Mouse (Mus musculus) CH12.LX (cell line): ENCODE measurements around the gene Thrb. TPM values are rescaled to one million over a fixed set of nuclear protein-coding genes. Genes with fewer than 3 reads are reported as not detected.

ENCODE experiments used
- DNase-seq: peaks from one replicate; pipeline ENCODE4 v3.0.0-alpha.2; 2013; ENCODE audit errors: extremely low read depth
- H3K27ac ChIP-seq: 2 replicates; pipeline ENCODE4 v1.5.1; 2012; ENCODE audit warnings: low read depth, mild to moderate bottlenecking, control low read depth, moderate library complexity; ENCODE audit not compliant: insufficient read depth
- H3K27me3 ChIP-seq: replicated peaks from 2 replicates; pipeline ENCODE3; 2012; ENCODE audit warnings: inconsistent platforms
- H3K36me3 ChIP-seq, 2 experiments: replicated peaks in 1 of 2; 2 replicates each; pipeline versions ENCODE3 to v1.6.1; 2012; ENCODE audit warnings: inconsistent platforms in 1 of 2, low read length in 1 of 2, mild to moderate bottlenecking in 1 of 2, mixed read lengths in 1 of 2, moderate library complexity in 1 of 2; ENCODE audit not compliant: control insufficient read depth in 1 of 2, insufficient read depth in 1 of 2
- H3K4me1 ChIP-seq, 2 experiments: 2 replicates each; pipeline ENCODE4 v1.6.1; 2012; ENCODE audit warnings: inconsistent platforms in 1 of 2, moderate library complexity in 1 of 2; ENCODE audit not compliant: insufficient read depth in 2 of 2, control insufficient read depth in 1 of 2
- H3K4me2 ChIP-seq: 2 replicates; pipeline ENCODE4 v1.6.1; 2012; ENCODE audit warnings: low read depth, mild to moderate bottlenecking, control low read depth; ENCODE audit not compliant: poor library complexity, insufficient read depth, severe bottlenecking
- H3K4me3 ChIP-seq, 3 experiments: fragments of 150-350 bp in 1 of 3; sonication (generic) in 1 of 3; replicated peaks in 1 of 3; 2 replicates each; pipeline versions ENCODE3 to v1.5.1; 2011 to 2012; ENCODE audit warnings: low read depth in 2 of 3, low read length in 2 of 3, mild to moderate bottlenecking in 2 of 3, moderate library complexity in 2 of 3, control low read depth in 1 of 3, improper control_type of control experiment in 1 of 3, inconsistent platforms in 1 of 3, mixed read lengths in 1 of 3; ENCODE audit not compliant: poor library complexity in 1 of 3
- H3K79me2 ChIP-seq: replicated peaks from 2 replicates; pipeline ENCODE4 v1.6.1; 2012; ENCODE audit warnings: mild to moderate bottlenecking, moderate library complexity; ENCODE audit not compliant: control insufficient read depth, poor library complexity, insufficient read depth, severe bottlenecking; ENCODE audit errors: extremely low read depth
- H3K9ac ChIP-seq: 2 replicates; pipeline ENCODE4 v1.6.1; 2012; ENCODE audit warnings: low read depth, mild to moderate bottlenecking, control low read depth, moderate library complexity; ENCODE audit not compliant: insufficient read depth
- H3K9me3 ChIP-seq: replicated peaks from 2 replicates; pipeline ENCODE3; 2012; ENCODE audit warnings: low read length, inconsistent platforms, mixed read lengths
- BHLHE40 ChIP-seq: IDR thresholded peaks from 2 replicates; pipeline ENCODE4 v1.6.1; 2011; ENCODE audit warnings: mild to moderate bottlenecking, low read depth, low read length, improper control_type of control experiment
- CHD1 ChIP-seq: IDR thresholded peaks from 2 replicates; pipeline ENCODE4 v1.6.1; 2012; ENCODE audit warnings: low read depth, low read length, improper control_type of control experiment, inconsistent platforms
- CTCF ChIP-seq, 2 experiments: IDR thresholded peaks in 1 of 2; conservative IDR thresholded peaks in 1 of 2; 2 replicates each; pipeline ENCODE4 v1.5.1; 2011 to 2012; ENCODE audit warnings: low read depth in 2 of 2, low read length in 2 of 2, improper control_type of control experiment in 1 of 2, inconsistent platforms in 1 of 2, mild to moderate bottlenecking in 1 of 2, moderate library complexity in 1 of 2
- EP300 ChIP-seq: IDR thresholded peaks from 2 replicates; pipeline ENCODE4 v1.6.1; 2011; ENCODE audit warnings: low read length, improper control_type of control experiment
- GABPA ChIP-seq: IDR thresholded peaks from 2 replicates; pipeline ENCODE4 v1.6.1; 2012; ENCODE audit warnings: low read depth, low read length, improper control_type of control experiment, inconsistent platforms; ENCODE audit not compliant: insufficient replicate concordance
- JUN ChIP-seq: IDR thresholded peaks from 2 replicates; pipeline ENCODE4 v1.6.1; 2011; ENCODE audit warnings: low read depth, mild to moderate bottlenecking, low read length, improper control_type of control experiment, moderate library complexity; ENCODE audit not compliant: insufficient read depth
- JUND ChIP-seq: conservative IDR thresholded peaks from 2 replicates; pipeline ENCODE4 v1.6.1; 2011; ENCODE audit warnings: low read depth, low read length, improper control_type of control experiment
- KAT2A ChIP-seq: IDR thresholded peaks from 2 replicates; pipeline ENCODE4 v1.6.1; 2012; ENCODE audit warnings: low read length, improper control_type of control experiment, inconsistent platforms; ENCODE audit not compliant: insufficient replicate concordance
- MAZ ChIP-seq: IDR thresholded peaks from 2 replicates; pipeline ENCODE4 v1.6.1; 2012; ENCODE audit warnings: low read depth, mild to moderate bottlenecking, inconsistent platforms, low read length, improper control_type of control experiment, moderate library complexity
- MEF2A ChIP-seq: IDR thresholded peaks from 2 replicates; pipeline ENCODE4 v1.6.1; 2014; ENCODE audit warnings: low read depth, mild to moderate bottlenecking, inconsistent platforms, low read length, improper control_type of control experiment, borderline replicate concordance
- MXI1 ChIP-seq: IDR thresholded peaks from 2 replicates; pipeline ENCODE4 v1.6.1; 2011; ENCODE audit warnings: mild to moderate bottlenecking, low read depth, low read length, improper control_type of control experiment
- MYC ChIP-seq: IDR thresholded peaks from 2 replicates; pipeline ENCODE4 v1.6.1; 2011; ENCODE audit warnings: low read depth, mild to moderate bottlenecking, improper control_type of control experiment, low read length
- NRF1 ChIP-seq: IDR thresholded peaks from 2 replicates; pipeline ENCODE4 v1.6.1; 2014; ENCODE audit warnings: low read depth, mild to moderate bottlenecking, inconsistent platforms, low read length, improper control_type of control experiment, moderate library complexity
- RAD21 ChIP-seq: IDR thresholded peaks from 2 replicates; pipeline ENCODE4 v1.6.1; 2011; ENCODE audit warnings: low read depth, mild to moderate bottlenecking, low read length, improper control_type of control experiment, moderate library complexity
- SMC3 ChIP-seq: IDR thresholded peaks from 2 replicates; pipeline ENCODE4 v1.6.1; 2011; ENCODE audit warnings: low read depth, low read length, improper control_type of control experiment
- TCF12 ChIP-seq: IDR thresholded peaks from 2 replicates; pipeline ENCODE4 v1.6.1; 2014; ENCODE audit warnings: low read depth, mild to moderate bottlenecking, inconsistent platforms, low read length, improper control_type of control experiment
- USF2 ChIP-seq: conservative IDR thresholded peaks from 2 replicates; pipeline ENCODE4 v1.6.1; 2011; ENCODE audit warnings: low read depth, low read length, improper control_type of control experiment
- ZC3H11A ChIP-seq: IDR thresholded peaks from 2 replicates; pipeline ENCODE4 v1.6.1; 2012; ENCODE audit warnings: low read depth, mild to moderate bottlenecking, inconsistent platforms, low read length, improper control_type of control experiment
- ZKSCAN1 ChIP-seq: IDR thresholded peaks from 2 replicates; pipeline ENCODE4 v1.6.1; 2012; ENCODE audit warnings: low read depth, inconsistent platforms, low read length, improper control_type of control experiment, borderline replicate concordance
- ZNF384 ChIP-seq: IDR thresholded peaks from 2 replicates; pipeline ENCODE4 v1.6.1; 2012; ENCODE audit warnings: low read depth, low read length, improper control_type of control experiment, inconsistent platforms
- dilution Hi-C: fragments of 300-500 bp; cut with MboI; formaldehyde crosslinking; loops from 2 replicates; pipeline ENCODE4 v1.14.3; 2020; ENCODE audit warnings: low sequenced_read_pairs; ENCODE audit not compliant: extremely low pct_unique_long_range_greater_than_20kb, extremely low pct_ligation_motif_present
- in situ Hi-C: fragments of 300-500 bp; cut with MboI; formaldehyde crosslinking; loops from 3 replicates; pipeline ENCODE4 v1.14.3; 2019; ENCODE audit warnings: low sequenced_read_pairs, low pct_ligation_motif_present, low pct_unique_long_range_greater_than_20kb, mixed read lengths
- polyA plus RNA-seq: library from polyadenylated mRNA; unstranded; fragments of >175 nt; gene quantifications from 2 replicates; pipeline ENCODE4 v1.2.1, GENCODE M21; 2012; ENCODE audit warnings: low read depth; ENCODE audit not compliant: insufficient read length
- total RNA-seq, 2 experiments: library from RNA; depleted of rRNA; stranded (reverse); fragments of 300-350 nt in 1 of 2; fragments of >200 nt in 1 of 2; gene quantifications; 2 replicates each; pipeline ENCODE4 v1.2.3; 2012 to 2014

The Thrb gene
- total and polyA plus RNA-seq, 3 experiments, result 0.56 to 1.6 (median 0.60) TPM

GRCm38 (mm10) chr14:17967117-17967726 lies 307.2 kb downstream of the Thrb start:
- Histone ChIP-seq H3K36me3 (no peaks in the 10 kb centered on the region), H3K27ac (no peak overlapping the region), H3K9ac (no peak overlapping the region), H3K27me3 (no peaks in the 10 kb centered on the region), H3K4me2 (no peak overlapping the region), H3K4me3 (no peak overlapping the region), H3K4me1 (no peaks in the 10 kb centered on the region), H3K79me2 (no peaks in the 10 kb centered on the region), H3K9me3 (no peaks in the 10 kb centered on the region)
- dilution Hi-C loops, result no loop called here
- DNase-seq, result peak; percentile 54
- in situ Hi-C loops, result loop anchor here (25.0 kb wide), 2 partner anchors 195 to 555 kb away; no protein-coding TSS in a partner anchor
- TF ChIP-seq RAD21 (peak; percentile 66), SMC3 (peak; percentile 74), TCF12 (no peak), CTCF (conservative IDR thresholded peaks at IDR 0.05 in 1 of 2, IDR thresholded peaks at IDR 0.05 in 1 of 2; ENCODE audit: low read depth in 2 of 2, low read length in 2 of 2) (peak; percentile 67 to 75), ZC3H11A (peak; percentile 34; the same call in 1 of the 2 replicates)

DNA sequence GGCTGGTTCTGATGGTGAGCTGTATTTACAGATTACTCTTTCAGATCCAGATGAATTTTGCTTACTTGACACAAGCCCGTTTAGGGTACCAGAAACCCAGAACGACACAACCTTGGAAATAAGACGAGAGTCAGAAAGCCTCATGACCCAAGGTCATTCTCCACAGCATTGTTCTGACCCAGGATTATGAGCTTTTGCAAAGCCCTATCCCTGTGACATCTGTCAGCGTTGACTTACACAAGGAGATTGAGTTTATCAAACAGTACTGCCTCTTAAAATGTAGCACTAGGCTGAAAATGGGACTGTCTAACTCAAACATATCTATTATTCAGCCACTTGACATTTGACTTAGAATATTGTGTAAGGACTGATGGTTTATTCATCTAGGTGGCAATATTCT lies 312.1 kb downstream of the Thrb start:
- in situ Hi-C loops (loop anchor here (25.0 kb wide), 2 partner anchors 190 to 560 kb away; no protein-coding TSS in a partner anchor), dilution Hi-C loops (no loop called here)
- no peak for DNase-seq

DNA sequence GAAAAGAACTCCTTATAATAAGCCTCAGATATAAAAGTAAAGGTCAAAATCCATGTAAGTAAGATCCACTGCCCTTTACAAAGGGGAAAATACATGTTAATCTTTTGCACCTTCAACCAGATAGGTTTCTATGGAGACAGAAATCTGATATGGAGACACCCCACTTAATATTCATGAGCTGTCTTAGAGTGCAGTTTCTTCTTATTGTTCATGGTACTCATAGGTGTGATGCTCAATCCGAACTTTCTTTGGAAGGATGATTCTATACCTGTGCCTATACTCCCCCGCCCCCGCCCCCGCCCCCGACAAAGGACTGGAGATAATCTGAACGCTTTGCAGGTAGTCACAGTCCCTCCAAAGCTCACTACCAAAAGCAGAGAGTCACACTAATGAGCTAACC lies 312.6 kb downstream of the Thrb start:
- no peak overlapping the region for H3K4me2 ChIP-seq
- in situ Hi-C loops (loop anchor here (25.0 kb wide), 2 partner anchors 190 to 560 kb away; no protein-coding TSS in a partner anchor), dilution Hi-C loops (no loop called here)
- no peak overlapping the region for H3K27ac ChIP-seq
- H3K36me3 ChIP-seq, result no peaks in the 10 kb centered on the region
- H3K9me3 ChIP-seq, result no peaks in the 10 kb centered on the region
- no peaks in the 10 kb centered on the region for H3K27me3 ChIP-seq
- no peaks in the 10 kb centered on the region for H3K4me1 ChIP-seq
- DNase-seq, result no peak
- H3K9ac ChIP-seq, result no peak overlapping the region
- no peak for TF ChIP-seq MEF2A
- no peak for TF ChIP-seq MYC
- TF ChIP-seq TCF12, result no peak
- no peak for TF ChIP-seq NRF1
- TF ChIP-seq JUN, result no peak
- no peak for TF ChIP-seq MAZ
- no peak for TF ChIP-seq CTCF (conservative IDR thresholded peaks at IDR 0.05 in 1 of 2, IDR thresholded peaks at IDR 0.05 in 1 of 2; ENCODE audit: low read depth in 2 of 2, low read length in 2 of 2)
- no peak for TF ChIP-seq JUND
- no peak for TF ChIP-seq ZNF384
- no peak for TF ChIP-seq KAT2A
- TF ChIP-seq GABPA, result no peak
- TF ChIP-seq MXI1, result no peak
- no peak for TF ChIP-seq ZKSCAN1
- TF ChIP-seq BHLHE40, result no peak
- no peak for TF ChIP-seq EP300
- no peak for TF ChIP-seq CHD1
- no peak for TF ChIP-seq USF2
- no peak for TF ChIP-seq SMC3
- TF ChIP-seq, all 38 proteins: peak for 0
- Histone ChIP-seq H3K79me2 (no peaks in the 10 kb centered on the region), H3K4me3 (no peak overlapping the region)

More for the DNA sequence above, 312.1 kb downstream of the Thrb start:
- H3K36me3 ChIP-seq, result no peaks in the 10 kb centered on the region
- no peak for TF ChIP-seq MAZ
- no peaks in the 10 kb centered on the region for H3K4me1 ChIP-seq
- H3K9me3 ChIP-seq, result no peaks in the 10 kb centered on the region
- H3K27me3 ChIP-seq, result no peaks in the 10 kb centered on the region
- no peaks in the 10 kb centered on the region for H3K79me2 ChIP-seq
- no peak overlapping the region for H3K9ac ChIP-seq
- no peak overlapping the region for H3K4me2 ChIP-seq
- no peak overlapping the region for H3K27ac ChIP-seq
- no peak overlapping the region for H3K4me3 ChIP-seq
